Mouse (Mus musculus): Measurements from ENCODE around the gene Olfr194. TPM values are rescaled to one million over a fixed set of nuclear protein-coding genes. Genes with fewer than 3 reads are reported as not detected.

Gene Olfr194
- polyA plus RNA-seq, 1 experiment from 2014 or later = not detected

DNA sequence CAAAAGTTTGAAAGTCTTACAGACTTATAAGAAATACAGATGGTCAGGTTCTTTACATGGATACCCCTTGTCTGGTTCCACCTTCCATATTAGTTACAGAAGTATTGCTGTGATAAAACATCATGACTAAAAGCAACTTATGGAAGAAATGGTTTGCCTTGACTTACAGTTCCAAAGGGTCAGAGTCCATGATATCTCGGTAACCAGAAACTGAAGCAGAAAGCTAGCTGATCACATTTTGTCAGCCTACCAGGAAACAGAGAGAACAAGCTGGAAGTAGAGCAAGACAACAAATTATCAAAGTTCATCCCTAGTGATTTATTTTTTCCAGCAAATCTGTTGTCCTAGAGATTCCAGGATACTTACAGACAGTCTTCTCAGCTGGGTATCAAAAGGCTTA is 47.3 kb downstream of the Olfr194 start:
- Histone ChIP-seq H3K4me2 (no peak overlapping the region), H3K4me3 (replicated peaks) (no peak overlapping the region), H3K4me1 (no peaks in the 10 kb centered on the region), H3K9me3 (replicated peaks) (no peaks in the 10 kb centered on the region), H3K36me3 (no peaks in the 10 kb centered on the region), H3K27me3 (replicated peaks) (no peaks in the 10 kb centered on the region), H3K9ac (replicated peaks) (no peak overlapping the region), H3K27ac (replicated peaks) (no peak overlapping the region)
- WGBS = 92% methylated on average over 1 of the region's 1 CpGs
- ATAC-seq (ENCODE audit: low FRiP score) = no peak

DNA sequence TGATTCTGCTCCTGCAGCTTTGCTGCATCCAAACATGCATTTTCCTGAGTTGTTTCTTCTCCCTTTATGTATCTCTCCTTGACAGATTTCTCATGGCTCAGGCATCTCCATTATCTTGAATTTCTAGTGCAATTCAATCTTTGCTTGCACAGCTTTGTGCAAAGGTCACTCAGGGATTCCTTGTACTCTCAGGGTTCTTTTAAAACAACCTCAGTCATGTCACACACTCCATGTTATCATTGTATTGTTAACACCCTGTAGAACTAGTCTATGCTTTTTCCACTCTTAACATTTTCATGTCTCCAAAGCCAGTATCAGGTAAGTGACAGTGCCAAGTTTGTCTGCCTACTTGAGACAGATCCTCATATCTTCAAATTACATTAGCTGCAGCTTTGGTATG is 49.1 kb downstream of the Olfr194 start:
- no peaks in the 10 kb centered on the region for H3K27me3 ChIP-seq (replicated peaks)
- ATAC-seq (ENCODE audit: low FRiP score) = no peak
- no peaks in the 10 kb centered on the region for H3K4me1 ChIP-seq
- no peak overlapping the region for H3K4me2 ChIP-seq
- no peaks in the 10 kb centered on the region for H3K9me3 ChIP-seq (replicated peaks)
- H3K36me3 ChIP-seq = no peaks in the 10 kb centered on the region
- H3K9ac ChIP-seq (replicated peaks) = no peak overlapping the region
- H3K4me3 ChIP-seq (replicated peaks) = no peak overlapping the region
- no peak overlapping the region for H3K27ac ChIP-seq (replicated peaks)

Other genes starting within 250 kb of the Olfr194 start
- not detected in 2 replicates for gene Olfr177, start 246.3 kb downstream of the Olfr194 start, polyA plus RNA-seq (2015; fragmentation: Nextera tagmentation; extraction: Ambion mirVana)
- gene Olfr178, start 229.0 kb downstream of the Olfr194 start, polyA plus RNA-seq (2015; fragmentation: Nextera tagmentation; extraction: Ambion mirVana) = not detected in 2 replicates
- not detected in 2 replicates for gene Olfr181, start 192.3 kb downstream of the Olfr194 start, polyA plus RNA-seq (2015; fragmentation: Nextera tagmentation; extraction: Ambion mirVana)
- not detected in 2 replicates for gene Olfr180, start 191.7 kb downstream of the Olfr194 start, polyA plus RNA-seq (2015; fragmentation: Nextera tagmentation; extraction: Ambion mirVana)
- not detected in 2 replicates for gene Olfr183, start 125.7 kb downstream of the Olfr194 start, polyA plus RNA-seq (2015; fragmentation: Nextera tagmentation; extraction: Ambion mirVana)
- gene Olfr186, start 90.8 kb downstream of the Olfr194 start, polyA plus RNA-seq (2015; fragmentation: Nextera tagmentation; extraction: Ambion mirVana) = not detected in 2 replicates
- gene Olfr187, start 81.3 kb downstream of the Olfr194 start, polyA plus RNA-seq (2015; fragmentation: Nextera tagmentation; extraction: Ambion mirVana) = not detected in 2 replicates
- not detected in 2 replicates for gene Olfr190, start 43.1 kb downstream of the Olfr194 start, polyA plus RNA-seq (2015; fragmentation: Nextera tagmentation; extraction: Ambion mirVana)
- not detected in 2 replicates for gene Olfr191, start 31.2 kb downstream of the Olfr194 start, polyA plus RNA-seq (2015; fragmentation: Nextera tagmentation; extraction: Ambion mirVana)
- gene Olfr193, start 9.2 kb downstream of the Olfr194 start, polyA plus RNA-seq (2015; fragmentation: Nextera tagmentation; extraction: Ambion mirVana) = not detected in 2 replicates
- gene Olfr195, start 26.0 kb upstream of the Olfr194 start, polyA plus RNA-seq (2015; fragmentation: Nextera tagmentation; extraction: Ambion mirVana) = not detected in 2 replicates
- not detected in 2 replicates for gene Olfr196, start 49.4 kb upstream of the Olfr194 start, polyA plus RNA-seq (2015; fragmentation: Nextera tagmentation; extraction: Ambion mirVana)
- not detected in 2 replicates for gene Olfr198, start 82.5 kb upstream of the Olfr194 start, polyA plus RNA-seq (2015; fragmentation: Nextera tagmentation; extraction: Ambion mirVana)
- gene Olfr199, start 98.7 kb upstream of the Olfr194 start, polyA plus RNA-seq (2015; fragmentation: Nextera tagmentation; extraction: Ambion mirVana) = not detected in 2 replicates
- not detected in 2 replicates for gene Olfr201, start 151.6 kb upstream of the Olfr194 start, polyA plus RNA-seq (2015; fragmentation: Nextera tagmentation; extraction: Ambion mirVana)
- not detected in 2 replicates for gene Olfr202, start 165.7 kb upstream of the Olfr194 start, polyA plus RNA-seq (2015; fragmentation: Nextera tagmentation; extraction: Ambion mirVana)
- gene Olfr203, start 177.8 kb upstream of the Olfr194 start, polyA plus RNA-seq (2015; fragmentation: Nextera tagmentation; extraction: Ambion mirVana) = not detected in 2 replicates
- gene Olfr204, start 197.2 kb upstream of the Olfr194 start, polyA plus RNA-seq (2015; fragmentation: Nextera tagmentation; extraction: Ambion mirVana) = not detected in 2 replicates
- gene Olfr205, start 210.1 kb upstream of the Olfr194 start, polyA plus RNA-seq (2015; fragmentation: Nextera tagmentation; extraction: Ambion mirVana) = not detected in 2 replicates
- not detected in 2 replicates for gene Olfr206, start 228.2 kb upstream of the Olfr194 start, polyA plus RNA-seq (2015; fragmentation: Nextera tagmentation; extraction: Ambion mirVana)
- gene Olfr209, start 242.9 kb upstream of the Olfr194 start, polyA plus RNA-seq (2015; fragmentation: Nextera tagmentation; extraction: Ambion mirVana) = not detected in 2 replicates

Data from neural tube, embryonic 15.5 days (tissue).